Mouse (Mus musculus): Measurements from ENCODE around the gene Ubiad1. TPM values are rescaled to one million over a fixed set of nuclear protein-coding genes. Genes with fewer than 3 reads are reported as not detected.

The Ubiad1 gene
- polyA plus RNA-seq, 1 experiment from 2014 or later = 18.8 TPM

GRCm38 (mm10) chr4:148429121-148429520 is 15.4 kb downstream of the Ubiad1 start:
- no peaks in the 10 kb centered on the region for H3K27me3 ChIP-seq (replicated peaks; ENCODE audit: control insufficient read depth, insufficient read depth, low read length)
- H3K9ac ChIP-seq (ENCODE audit: low read length) = no peak overlapping the region
- no peak overlapping the region for H3K4me2 ChIP-seq (ENCODE audit: low read length)
- H3K4me1 ChIP-seq (replicated peaks; ENCODE audit: control insufficient read depth, insufficient read depth, low read length) = no peaks in the 10 kb centered on the region
- no peaks in the 10 kb centered on the region for H3K9me3 ChIP-seq (ENCODE audit: control insufficient read depth, low read length)
- ATAC-seq (replicated peaks; ENCODE audit: low FRiP score, low TSS enrichment, low read depth) (no peak), DNase-seq (ENCODE audit: low spot score) (no peak)
- H3K4me3 ChIP-seq (ENCODE audit: low read depth, low read length) = no peak overlapping the region
- 86% methylated on average over 11 of the region's 11 CpGs for WGBS
- peaks cover 6% of the 10 kb centered on the region; the same call in 1 of the 2 replicates for H3K36me3 ChIP-seq (ENCODE audit: control insufficient read depth, insufficient read depth, low read length)
- no peak overlapping the region for H3K27ac ChIP-seq (ENCODE audit: low read depth)

DNA sequence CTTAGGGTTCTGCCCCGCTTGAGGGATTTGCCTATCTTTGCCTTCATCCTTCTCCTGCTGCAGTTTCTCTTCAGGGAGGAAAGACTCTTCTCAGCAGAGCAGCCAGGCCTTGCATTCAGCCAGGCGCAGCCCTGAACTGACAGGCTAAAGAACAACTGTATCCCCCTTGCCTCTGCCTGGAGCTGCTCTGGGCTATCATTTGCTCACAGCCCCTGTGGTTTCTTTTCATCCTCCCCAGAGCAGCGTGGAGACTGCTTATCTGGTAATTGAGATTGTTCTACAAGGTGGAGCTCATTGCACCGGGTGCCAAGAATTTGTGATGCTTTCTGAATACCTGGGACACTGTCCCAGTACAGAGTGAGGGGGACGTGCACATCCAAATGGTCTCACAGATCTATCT is 16.0 kb downstream of the Ubiad1 start:
- Histone ChIP-seq H3K4me2 (ENCODE audit: low read length) (no peak overlapping the region), H3K36me3 (ENCODE audit: control insufficient read depth, insufficient read depth, low read length) (peaks cover 6% of the 10 kb centered on the region; the same call in 1 of the 2 replicates), H3K9ac (ENCODE audit: low read length) (no peak overlapping the region), H3K27ac (ENCODE audit: low read depth) (no peak overlapping the region), H3K4me1 (replicated peaks; ENCODE audit: control insufficient read depth, insufficient read depth, low read length) (no peaks in the 10 kb centered on the region), H3K9me3 (ENCODE audit: control insufficient read depth, low read length) (no peaks in the 10 kb centered on the region), H3K27me3 (replicated peaks; ENCODE audit: control insufficient read depth, insufficient read depth, low read length) (no peaks in the 10 kb centered on the region), H3K4me3 (ENCODE audit: low read depth, low read length) (no peak overlapping the region)
- 86% methylated on average over 5 of the region's 5 CpGs for WGBS
- DNase-seq (ENCODE audit: low spot score) (no peak), ATAC-seq (replicated peaks; ENCODE audit: low FRiP score, low TSS enrichment, low read depth) (no peak)

GRCm38 (mm10) chr4:148426950-148427850 is 17.4 kb downstream of the Ubiad1 start:
- Histone ChIP-seq H3K4me3 (ENCODE audit: low read depth, low read length) (no peak overlapping the region), H3K9ac (ENCODE audit: low read length) (no peak overlapping the region), H3K4me1 (replicated peaks; ENCODE audit: control insufficient read depth, insufficient read depth, low read length) (no peaks in the 10 kb centered on the region), H3K4me2 (ENCODE audit: low read length) (no peak overlapping the region), H3K27me3 (replicated peaks; ENCODE audit: control insufficient read depth, insufficient read depth, low read length) (no peaks in the 10 kb centered on the region), H3K36me3 (ENCODE audit: control insufficient read depth, insufficient read depth, low read length) (peaks cover 1% of the 10 kb centered on the region; the same call in 1 of the 2 replicates), H3K27ac (ENCODE audit: low read depth) (no peak overlapping the region), H3K9me3 (ENCODE audit: control insufficient read depth, low read length) (no peaks in the 10 kb centered on the region)
- DNase-seq (ENCODE audit: low spot score) = no peak
- WGBS = 85% methylated on average over 10 of the region's 10 CpGs
- no peak for ATAC-seq (replicated peaks; ENCODE audit: low FRiP score, low TSS enrichment, low read depth)

DNA sequence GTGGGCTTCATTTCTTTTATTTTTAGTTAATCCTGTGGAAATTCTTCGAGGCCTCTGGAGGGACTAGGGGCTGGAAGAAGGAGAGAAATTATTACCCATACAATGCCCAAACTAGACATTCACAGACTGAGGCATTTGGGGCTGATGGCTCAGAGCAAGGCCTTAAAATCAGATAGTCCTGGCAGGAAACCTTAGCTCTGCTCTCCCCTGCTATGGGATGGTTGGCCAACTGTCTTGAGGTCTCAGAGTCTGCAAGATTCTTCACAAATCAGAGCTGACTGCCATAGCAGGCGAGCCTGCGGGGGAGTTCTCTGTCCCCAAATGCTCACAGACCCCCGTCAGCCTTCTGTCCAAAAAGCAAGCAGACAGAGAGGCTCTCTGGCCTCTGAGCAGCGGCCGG is 27.0 kb downstream of the Ubiad1 start:
- Histone ChIP-seq H3K36me3 (ENCODE audit: control insufficient read depth, insufficient read depth, low read length) (no peaks in the 10 kb centered on the region), H3K27me3 (replicated peaks; ENCODE audit: control insufficient read depth, insufficient read depth, low read length) (peaks cover 41% of the 10 kb centered on the region), H3K9ac (ENCODE audit: low read length) (no peak overlapping the region), H3K9me3 (ENCODE audit: control insufficient read depth, low read length) (no peaks in the 10 kb centered on the region), H3K27ac (ENCODE audit: low read depth) (no peak overlapping the region), H3K4me1 (replicated peaks; ENCODE audit: control insufficient read depth, insufficient read depth, low read length) (no peaks in the 10 kb centered on the region), H3K4me2 (ENCODE audit: low read length) (no peak overlapping the region), H3K4me3 (ENCODE audit: low read depth, low read length) (no peak overlapping the region)
- no peak for DNase-seq (ENCODE audit: low spot score)
- ATAC-seq (replicated peaks; ENCODE audit: low FRiP score, low TSS enrichment, low read depth) = no peak
- 53% methylated on average over 6 of the region's 6 CpGs for WGBS

DNA sequence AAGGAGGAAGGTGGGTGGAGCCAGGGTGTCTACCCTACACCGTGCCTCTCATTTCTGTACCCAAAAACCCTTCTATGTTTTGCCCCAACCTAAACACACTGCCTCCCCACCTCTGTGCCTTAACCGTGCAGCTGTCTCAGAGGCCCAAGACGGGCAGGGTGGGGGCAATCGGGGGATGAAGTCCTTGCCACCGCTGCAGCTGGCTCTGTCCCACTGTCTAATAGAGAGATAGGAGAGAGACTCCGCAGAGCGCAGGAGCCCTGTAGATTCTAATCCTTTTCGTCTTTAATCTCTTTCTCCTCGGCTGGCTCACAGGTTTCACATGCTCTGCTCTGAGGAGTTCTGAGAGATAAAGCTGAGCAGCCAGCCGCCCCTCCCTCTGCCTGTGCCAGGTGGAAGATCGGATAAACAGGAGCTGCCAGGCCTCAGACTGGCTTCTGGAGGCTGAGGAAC is 27.5 kb downstream of the Ubiad1 start:
- Histone ChIP-seq H3K36me3 (ENCODE audit: control insufficient read depth, insufficient read depth, low read length) (no peaks in the 10 kb centered on the region), H3K4me1 (replicated peaks; ENCODE audit: control insufficient read depth, insufficient read depth, low read length) (no peaks in the 10 kb centered on the region), H3K9me3 (ENCODE audit: control insufficient read depth, low read length) (no peaks in the 10 kb centered on the region), H3K27me3 (replicated peaks; ENCODE audit: control insufficient read depth, insufficient read depth, low read length) (peaks cover 41% of the 10 kb centered on the region), H3K4me3 (ENCODE audit: low read depth, low read length) (no peak overlapping the region), H3K27ac (ENCODE audit: low read depth) (no peak overlapping the region), H3K9ac (ENCODE audit: low read length) (no peak overlapping the region), H3K4me2 (ENCODE audit: low read length) (no peak overlapping the region)
- WGBS = 36% methylated on average over 11 of the region's 11 CpGs
- DNase-seq (ENCODE audit: low spot score) (no peak), ATAC-seq (replicated peaks; ENCODE audit: low FRiP score, low TSS enrichment, low read depth) (no peak)

DNA sequence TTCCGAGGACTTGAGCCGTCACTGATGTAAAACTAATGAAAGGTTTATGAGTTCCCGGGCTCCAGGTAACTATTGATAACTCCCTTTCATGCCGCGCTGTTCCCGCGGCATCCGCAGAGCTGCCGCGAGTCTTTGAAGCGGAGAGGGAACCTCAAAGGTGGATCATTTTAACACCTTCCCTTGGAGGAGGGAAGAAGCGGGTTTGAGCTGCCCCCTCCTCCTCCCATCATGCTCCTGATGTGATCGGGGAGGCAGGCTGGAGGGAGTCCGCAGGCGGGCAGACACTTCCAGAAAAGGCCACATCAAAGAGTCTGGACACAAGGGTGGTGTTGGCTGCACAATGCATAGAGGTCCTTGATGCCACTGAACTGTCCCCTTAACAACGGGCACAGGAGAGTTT is 29.0 kb downstream of the Ubiad1 start:
- ATAC-seq (replicated peaks; ENCODE audit: low FRiP score, low TSS enrichment, low read depth) (no peak), DNase-seq (ENCODE audit: low spot score) (no peak)
- Histone ChIP-seq H3K9ac (ENCODE audit: low read length) (no peak overlapping the region), H3K36me3 (ENCODE audit: control insufficient read depth, insufficient read depth, low read length) (no peaks in the 10 kb centered on the region), H3K27me3 (replicated peaks; ENCODE audit: control insufficient read depth, insufficient read depth, low read length) (peaks cover 41% of the 10 kb centered on the region), H3K4me2 (ENCODE audit: low read length) (no peak overlapping the region), H3K27ac (ENCODE audit: low read depth) (no peak overlapping the region), H3K9me3 (ENCODE audit: control insufficient read depth, low read length) (no peaks in the 10 kb centered on the region), H3K4me1 (replicated peaks; ENCODE audit: control insufficient read depth, insufficient read depth, low read length) (no peaks in the 10 kb centered on the region), H3K4me3 (ENCODE audit: low read depth, low read length) (no peak overlapping the region)
- WGBS = 12% methylated on average over 16 of the region's 16 CpGs

DNA sequence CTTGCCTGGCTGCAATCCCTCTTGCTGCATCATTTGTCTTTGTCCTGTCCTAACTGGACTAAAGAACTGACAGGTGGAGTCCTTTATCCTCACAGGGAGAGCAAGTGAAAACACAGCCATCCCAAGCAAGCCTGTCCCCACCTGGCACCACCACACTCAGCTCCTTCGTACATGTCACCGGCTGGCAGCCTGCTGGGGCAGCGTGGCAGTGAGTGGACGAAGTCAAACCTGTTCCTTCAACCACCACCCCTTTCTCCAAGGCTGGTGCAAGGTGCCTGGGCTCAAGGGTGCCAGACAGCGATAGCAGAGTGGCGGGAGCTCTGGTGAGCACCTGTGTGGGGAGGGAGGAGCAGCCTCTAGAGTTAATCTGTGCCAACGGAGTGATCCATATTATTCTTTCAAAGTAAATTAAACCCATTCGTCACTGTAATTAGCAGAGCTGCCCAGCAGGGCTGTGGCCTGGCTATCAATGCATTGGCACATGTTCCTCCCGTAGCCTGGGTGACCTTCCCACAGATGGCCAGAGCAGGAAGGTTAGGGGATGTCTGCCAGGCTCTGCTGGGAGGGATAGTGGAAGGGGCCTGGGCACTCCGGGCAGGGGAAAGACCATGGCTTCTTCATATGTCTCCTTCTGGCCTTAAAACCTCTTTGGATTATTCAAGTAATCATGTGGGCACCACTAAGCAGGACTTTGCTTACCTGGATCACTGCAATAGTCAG is 36.2 kb downstream of the Ubiad1 start:
- ATAC-seq (replicated peaks; ENCODE audit: low FRiP score, low TSS enrichment, low read depth) = no peak
- no peak for DNase-seq (ENCODE audit: low spot score)
- 72% methylated on average over 10 of the region's 10 CpGs for WGBS
- Histone ChIP-seq H3K27ac (ENCODE audit: low read depth) (no peak overlapping the region), H3K27me3 (replicated peaks; ENCODE audit: control insufficient read depth, insufficient read depth, low read length) (peaks cover 34% of the 10 kb centered on the region), H3K4me1 (replicated peaks; ENCODE audit: control insufficient read depth, insufficient read depth, low read length) (peaks cover 14% of the 10 kb centered on the region), H3K36me3 (ENCODE audit: control insufficient read depth, insufficient read depth, low read length) (no peaks in the 10 kb centered on the region), H3K4me3 (ENCODE audit: low read depth, low read length) (no peak overlapping the region), H3K9ac (ENCODE audit: low read length) (no peak overlapping the region), H3K9me3 (ENCODE audit: control insufficient read depth, low read length) (no peaks in the 10 kb centered on the region), H3K4me2 (ENCODE audit: low read length) (no peak overlapping the region)

GRCm38 (mm10) chr4:148405255-148405788 is 39.2 kb downstream of the Ubiad1 start:
- no peaks in the 10 kb centered on the region for H3K36me3 ChIP-seq (ENCODE audit: control insufficient read depth, insufficient read depth, low read length)
- ATAC-seq (replicated peaks; ENCODE audit: low FRiP score, low TSS enrichment, low read depth) = no peak
- no peak for DNase-seq (ENCODE audit: low spot score)
- H3K27ac ChIP-seq (ENCODE audit: low read depth) = no peak overlapping the region
- 10% methylated on average over 13 of the region's 13 CpGs for WGBS
- H3K4me2 ChIP-seq (ENCODE audit: low read length) = peak overlapping the region; percentile 20; the same call in 1 of the 2 replicates
- H3K4me1 ChIP-seq (replicated peaks; ENCODE audit: control insufficient read depth, insufficient read depth, low read length) = peaks cover 14% of the 10 kb centered on the region
- no peak overlapping the region for H3K4me3 ChIP-seq (ENCODE audit: low read depth, low read length)
- no peaks in the 10 kb centered on the region for H3K9me3 ChIP-seq (ENCODE audit: control insufficient read depth, low read length)
- no peak overlapping the region for H3K9ac ChIP-seq (ENCODE audit: low read length)
- peaks cover 42% of the 10 kb centered on the region for H3K27me3 ChIP-seq (replicated peaks; ENCODE audit: control insufficient read depth, insufficient read depth, low read length)

Data from intestine, embryonic 14.5 days (tissue).